Mouse (Mus musculus): ENCODE results near the gene Prkag2.

DNA sequence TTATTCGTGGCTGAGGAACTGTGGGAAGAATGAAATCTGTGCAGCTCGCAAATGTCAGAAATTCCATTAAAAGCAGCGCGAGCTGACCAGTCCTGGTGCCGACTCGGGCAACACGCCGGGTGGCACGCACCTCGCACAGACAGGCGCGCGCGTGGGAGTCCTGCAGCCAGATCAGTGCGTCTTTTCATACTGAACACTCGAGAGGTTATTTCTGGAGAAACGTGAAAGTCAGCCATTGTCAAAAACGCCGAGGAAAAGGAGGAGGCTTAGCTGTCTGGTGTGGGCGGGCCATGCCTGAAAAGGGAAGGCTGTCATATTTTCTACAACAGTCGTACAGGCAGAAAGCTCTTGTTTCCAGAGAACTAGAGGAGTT lies 257.4 kb downstream of the Prkag2 start:
- TF ChIP-seq GATA1 (IDR thresholded peaks at IDR 0.05; ENCODE audit: borderline replicate concordance, low read length) (no peak), FLI1 (IDR thresholded peaks at IDR 0.05; ENCODE audit: low read length) (no peak)
